Mouse (Mus musculus): Measurements from ENCODE around the gene Evi2a. TPM values are rescaled to one million over a fixed set of nuclear protein-coding genes. Genes with fewer than 3 reads are reported as not detected.

Gene Evi2a
- total RNA-seq, 2 experiments from 2014 or later = 28.7 to 29.7 TPM

Other genes starting within 250 kb of the Evi2a start
- under 1 TPM in 1 of 2 experiments, not detected in 1; 0.48 TPM for gene Gm9964, start 233.7 kb downstream of the Evi2a start, total RNA-seq (2021)
- gene Nf1, start 190.9 kb downstream of the Evi2a start, total RNA-seq (2021) = 100 to 1,000 TPM; 112 to 116 TPM
- gene Omg, start 26.5 kb downstream of the Evi2a start, total RNA-seq (2021) = 10 to 100 TPM; 79.7 to 86.5 TPM
- gene Evi2b, start 6.8 kb downstream of the Evi2a start, total RNA-seq (2021) = under 1 TPM; 0.41 to 0.54 TPM
- gene Evi2, start within 50 bp of the Evi2a start, total RNA-seq (2021) = not detected
- 100 to 1,000 TPM; 171 to 175 TPM for gene Rab11fip4, start 60.6 kb upstream of the Evi2a start, total RNA-seq (2021)

Measured in layer of hippocampus, adult 18-20 months (tissue).